Mouse (Mus musculus): ENCODE results near the gene Cadps. TPM values are rescaled to one million over a fixed set of nuclear protein-coding genes. Genes with fewer than 3 reads are reported as not detected.

Cadps gene
- polyA plus RNA-seq, 1 experiment from 2014 or later = 0.01 TPM

GRCm38 (mm10) chr14:12409811-12410210 is 413.1 kb downstream of the Cadps start:
- WGBS (ENCODE audit: insufficient replicate concordance) = 51% methylated on average over 3 of the region's 3 CpGs
- H3K4me3 ChIP-seq (replicated peaks) = no peak overlapping the region

GRCm38 (mm10) chr14:12406588-12406987 is 416.3 kb downstream of the Cadps start:
- no peak overlapping the region for H3K27ac ChIP-seq (replicated peaks)
- no peak overlapping the region for H3K4me2 ChIP-seq
- no peaks in the 10 kb centered on the region for H3K36me3 ChIP-seq (replicated peaks)
- no peak for ATAC-seq (ENCODE audit: insufficient read depth)
- 64% methylated on average over 10 of the region's 10 CpGs for WGBS (ENCODE audit: insufficient replicate concordance)
- no peaks in the 10 kb centered on the region for H3K4me1 ChIP-seq (replicated peaks)
- no peak overlapping the region for H3K4me3 ChIP-seq (replicated peaks)
- no peaks in the 10 kb centered on the region for H3K27me3 ChIP-seq
- H3K9ac ChIP-seq = no peak overlapping the region
- no peaks in the 10 kb centered on the region for H3K9me3 ChIP-seq (replicated peaks)

More at GRCm38 (mm10) chr14:12409811-12410210, 413.1 kb downstream of the Cadps start:
- H3K9me3 ChIP-seq (replicated peaks) = no peaks in the 10 kb centered on the region
- H3K4me1 ChIP-seq (replicated peaks) = no peaks in the 10 kb centered on the region
- H3K36me3 ChIP-seq (replicated peaks) = no peaks in the 10 kb centered on the region
- H3K27ac ChIP-seq (replicated peaks) = no peak overlapping the region
- H3K27me3 ChIP-seq = no peaks in the 10 kb centered on the region
- no peak overlapping the region for H3K9ac ChIP-seq
- ATAC-seq (ENCODE audit: insufficient read depth) = no peak
- H3K4me2 ChIP-seq = no peak overlapping the region

- H3K9me3 ChIP-seq (replicated peaks) = no peaks in the 10 kb centered on the region
- no peak overlapping the region for H3K4me2 ChIP-seq
- 40% methylated on average over 5 of the region's 5 CpGs for WGBS (ENCODE audit: insufficient replicate concordance)
- no peaks in the 10 kb centered on the region for H3K36me3 ChIP-seq (replicated peaks)
- no peaks in the 10 kb centered on the region for H3K4me1 ChIP-seq (replicated peaks)
- H3K27ac ChIP-seq (replicated peaks) = no peak overlapping the region
- no peaks in the 10 kb centered on the region for H3K27me3 ChIP-seq
- H3K4me3 ChIP-seq (replicated peaks) = no peak overlapping the region
- ATAC-seq (ENCODE audit: insufficient read depth) = no peak
- H3K9ac ChIP-seq = no peak overlapping the region
Measured at GRCm38 (mm10) chr14:12405201-12405600, 417.7 kb downstream of the Cadps start.

- no peak overlapping the region for H3K27ac ChIP-seq (replicated peaks)
- H3K9ac ChIP-seq = no peak overlapping the region
- no peaks in the 10 kb centered on the region for H3K9me3 ChIP-seq (replicated peaks)
- no peak overlapping the region for H3K4me2 ChIP-seq
- no peaks in the 10 kb centered on the region for H3K36me3 ChIP-seq (replicated peaks)
- no peaks in the 10 kb centered on the region for H3K4me1 ChIP-seq (replicated peaks)
- ATAC-seq (ENCODE audit: insufficient read depth) = no peak
- WGBS (ENCODE audit: insufficient replicate concordance) = 56% methylated on average over 3 of the region's 3 CpGs
- H3K27me3 ChIP-seq = no peaks in the 10 kb centered on the region
- H3K4me3 ChIP-seq (replicated peaks) = no peak overlapping the region
Measured at GRCm38 (mm10) chr14:12404724-12405123, 418.2 kb downstream of the Cadps start.

GRCm38 (mm10) chr14:12404052-12404451 is 418.8 kb downstream of the Cadps start:
- Histone ChIP-seq H3K4me2 (no peak overlapping the region), H3K4me3 (replicated peaks) (no peak overlapping the region), H3K4me1 (replicated peaks) (no peaks in the 10 kb centered on the region), H3K36me3 (replicated peaks) (no peaks in the 10 kb centered on the region), H3K9me3 (replicated peaks) (no peaks in the 10 kb centered on the region), H3K27ac (replicated peaks) (no peak overlapping the region), H3K9ac (no peak overlapping the region), H3K27me3 (no peaks in the 10 kb centered on the region)
- ATAC-seq (ENCODE audit: insufficient read depth) = no peak
- WGBS (ENCODE audit: insufficient replicate concordance) = 52% methylated on average over 3 of the region's 3 CpGs

- H3K36me3 ChIP-seq (replicated peaks) = no peaks in the 10 kb centered on the region
- no peaks in the 10 kb centered on the region for H3K4me1 ChIP-seq (replicated peaks)
- 66% methylated on average over 5 of the region's 5 CpGs for WGBS (ENCODE audit: insufficient replicate concordance)
- H3K27me3 ChIP-seq = no peaks in the 10 kb centered on the region
- H3K9me3 ChIP-seq (replicated peaks) = no peaks in the 10 kb centered on the region
- no peak overlapping the region for H3K4me3 ChIP-seq (replicated peaks)
- no peak overlapping the region for H3K27ac ChIP-seq (replicated peaks)
- no peak overlapping the region for H3K9ac ChIP-seq
- no peak overlapping the region for H3K4me2 ChIP-seq
- ATAC-seq (ENCODE audit: insufficient read depth) = no peak
Measured at GRCm38 (mm10) chr14:12400116-12400515, 422.8 kb downstream of the Cadps start.

- no peak overlapping the region for H3K27ac ChIP-seq (replicated peaks)
- H3K9ac ChIP-seq = no peak overlapping the region
- no peaks in the 10 kb centered on the region for H3K4me1 ChIP-seq (replicated peaks)
- no peaks in the 10 kb centered on the region for H3K36me3 ChIP-seq (replicated peaks)
- H3K4me3 ChIP-seq (replicated peaks) = no peak overlapping the region
- no peak for ATAC-seq (ENCODE audit: insufficient read depth)
- WGBS (ENCODE audit: insufficient replicate concordance) = 64% methylated on average over 3 of the region's 3 CpGs
- no peaks in the 10 kb centered on the region for H3K9me3 ChIP-seq (replicated peaks)
- H3K4me2 ChIP-seq = no peak overlapping the region
- H3K27me3 ChIP-seq = no peaks in the 10 kb centered on the region
Measured at GRCm38 (mm10) chr14:12397561-12397960, 425.3 kb downstream of the Cadps start.

- Histone ChIP-seq H3K36me3 (replicated peaks) (no peaks in the 10 kb centered on the region), H3K27ac (replicated peaks) (no peak overlapping the region), H3K27me3 (no peaks in the 10 kb centered on the region), H3K9ac (no peak overlapping the region), H3K4me1 (replicated peaks) (no peaks in the 10 kb centered on the region), H3K4me2 (no peak overlapping the region), H3K4me3 (replicated peaks) (no peak overlapping the region), H3K9me3 (replicated peaks) (no peaks in the 10 kb centered on the region)
- no peak for ATAC-seq (ENCODE audit: insufficient read depth)
- WGBS (ENCODE audit: insufficient replicate concordance) = 58% methylated on average over 2 of the region's 2 CpGs
Measured at GRCm38 (mm10) chr14:12394318-12394717, 428.6 kb downstream of the Cadps start.

GRCm38 (mm10) chr14:12393271-12393861 is 429.5 kb downstream of the Cadps start:
- Histone ChIP-seq H3K27me3 (no peaks in the 10 kb centered on the region), H3K27ac (replicated peaks) (no peak overlapping the region), H3K4me2 (no peak overlapping the region), H3K36me3 (replicated peaks) (no peaks in the 10 kb centered on the region), H3K9me3 (replicated peaks) (no peaks in the 10 kb centered on the region), H3K4me3 (replicated peaks) (no peak overlapping the region), H3K4me1 (replicated peaks) (no peaks in the 10 kb centered on the region), H3K9ac (no peak overlapping the region)
- no peak for ATAC-seq (ENCODE audit: insufficient read depth)
- 60% methylated on average over 12 of the region's 12 CpGs for whole genome bisulfite sequencing (ENCODE audit: insufficient replicate concordance)

- no peak for ATAC-seq (ENCODE audit: insufficient read depth)
- no peaks in the 10 kb centered on the region for H3K9me3 ChIP-seq (replicated peaks)
- WGBS (ENCODE audit: insufficient replicate concordance) = 74% methylated on average over 7 of the region's 7 CpGs
- H3K27ac ChIP-seq (replicated peaks) = no peak overlapping the region
- no peaks in the 10 kb centered on the region for H3K4me1 ChIP-seq (replicated peaks)
- H3K36me3 ChIP-seq (replicated peaks) = no peaks in the 10 kb centered on the region
- no peak overlapping the region for H3K4me2 ChIP-seq
- no peak overlapping the region for H3K9ac ChIP-seq
- H3K27me3 ChIP-seq = no peaks in the 10 kb centered on the region
- no peak overlapping the region for H3K4me3 ChIP-seq (replicated peaks)
Measured at GRCm38 (mm10) chr14:12391167-12391566, 431.7 kb downstream of the Cadps start.

- Histone ChIP-seq H3K9me3 (replicated peaks) (no peaks in the 10 kb centered on the region), H3K4me2 (no peak overlapping the region), H3K9ac (no peak overlapping the region), H3K4me1 (replicated peaks) (no peaks in the 10 kb centered on the region), H3K4me3 (replicated peaks) (no peak overlapping the region), H3K27me3 (no peaks in the 10 kb centered on the region), H3K27ac (replicated peaks) (no peak overlapping the region), H3K36me3 (replicated peaks) (no peaks in the 10 kb centered on the region)
- ATAC-seq (ENCODE audit: insufficient read depth) = no peak
- 42% methylated on average over 14 of the region's 14 CpGs for WGBS (ENCODE audit: insufficient replicate concordance)
Measured at GRCm38 (mm10) chr14:12388806-12389436, 434.0 kb downstream of the Cadps start.

All from liver, embryonic 15.5 days (tissue).